Mouse (Mus musculus): Measurements from ENCODE around the gene Ccdc33. TPM values are rescaled to one million over a fixed set of nuclear protein-coding genes. Genes with fewer than 3 reads are reported as not detected.

Ccdc33 gene
- total and polyA plus RNA-seq, 2 experiments, result not detected

DNA sequence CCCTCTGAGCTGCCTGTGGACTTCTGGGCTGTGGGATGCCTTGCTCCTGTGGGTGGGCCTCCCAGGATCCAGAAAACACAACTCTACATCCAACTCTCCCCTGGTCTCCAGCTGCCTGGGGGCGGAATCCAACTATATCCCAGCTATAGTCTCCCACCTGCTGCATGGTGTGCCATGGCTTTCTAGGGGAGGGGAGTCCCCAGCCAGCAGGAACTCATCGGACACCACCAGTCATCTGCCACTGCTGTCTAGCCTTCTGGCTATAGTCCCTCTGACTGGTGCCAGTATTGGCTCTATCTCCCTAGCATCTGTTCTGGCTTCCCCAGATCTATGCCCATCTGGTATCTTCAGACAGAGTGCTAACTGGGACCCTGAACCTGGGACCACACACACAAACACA is 83.1 kb downstream of the Ccdc33 start:
- H3K9ac ChIP-seq (ENCODE audit: low read depth, low read length), result no peak overlapping the region
- H3K27me3 ChIP-seq (ENCODE audit: control insufficient read depth, insufficient read depth, low read length), result no peaks in the 10 kb centered on the region
- no peaks in the 10 kb centered on the region for H3K36me3 ChIP-seq (ENCODE audit: control insufficient read depth, insufficient read depth, low read length)
- H3K4me3 ChIP-seq (ENCODE audit: insufficient read depth, low read depth, low read length), result no peak overlapping the region
- TF ChIP-seq POLR2A (IDR thresholded peaks at IDR 0.05; ENCODE audit: extremely low read depth, insufficient read depth, low read length), result no peak
- no peak for TF ChIP-seq CTCF (IDR thresholded peaks at IDR 0.05; ENCODE audit: low read depth, low read length)
- no peaks in the 10 kb centered on the region for H3K79me2 ChIP-seq (ENCODE audit: control insufficient read depth, insufficient read depth, low read length)
- no peak for DNase-seq (ENCODE audit: extremely low read depth, low read depth, low spot score)
- H3K27ac ChIP-seq (replicated peaks; ENCODE audit: insufficient read depth, low read depth, low read length), result no peak overlapping the region
- H3K4me1 ChIP-seq (ENCODE audit: control insufficient read depth, insufficient read depth, low read length), result no peaks in the 10 kb centered on the region
- WGBS, result 79% methylated on average over 2 of the region's 2 CpGs

DNA sequence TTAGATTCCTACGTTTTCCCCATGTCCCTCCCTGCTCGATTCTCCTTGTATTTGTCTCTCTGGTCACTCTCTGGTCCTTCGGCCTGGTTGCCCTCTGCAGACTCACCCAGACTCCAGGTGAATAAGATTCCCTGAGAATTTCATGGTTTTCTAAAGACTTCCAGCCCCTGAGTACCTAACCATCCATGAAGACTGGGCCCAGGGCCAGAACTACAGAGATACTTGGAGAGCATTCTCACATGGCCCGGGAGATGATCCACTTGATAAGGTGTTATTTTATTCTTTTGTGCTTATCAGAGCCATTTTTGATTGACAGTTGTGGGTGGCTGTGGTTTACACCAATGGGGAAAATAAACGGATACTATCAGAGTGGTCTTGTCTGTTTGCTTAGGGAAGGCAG is 86.7 kb downstream of the Ccdc33 start:
- DNase-seq (ENCODE audit: extremely low read depth, low read depth, low spot score), result no peak
- Histone ChIP-seq H3K4me3 (ENCODE audit: insufficient read depth, low read depth, low read length) (no peak overlapping the region), H3K27me3 (ENCODE audit: control insufficient read depth, insufficient read depth, low read length) (no peaks in the 10 kb centered on the region), H3K36me3 (ENCODE audit: control insufficient read depth, insufficient read depth, low read length) (no peaks in the 10 kb centered on the region), H3K4me1 (ENCODE audit: control insufficient read depth, insufficient read depth, low read length) (no peaks in the 10 kb centered on the region), H3K79me2 (ENCODE audit: control insufficient read depth, insufficient read depth, low read length) (no peaks in the 10 kb centered on the region), H3K27ac (replicated peaks; ENCODE audit: insufficient read depth, low read depth, low read length) (no peak overlapping the region), H3K9ac (ENCODE audit: low read depth, low read length) (no peak overlapping the region)
- TF ChIP-seq POLR2A (IDR thresholded peaks at IDR 0.05; ENCODE audit: extremely low read depth, insufficient read depth, low read length) (no peak), CTCF (IDR thresholded peaks at IDR 0.05; ENCODE audit: low read depth, low read length) (no peak)
- WGBS, result 52% methylated on average over 5 of the region's 5 CpGs

DNA sequence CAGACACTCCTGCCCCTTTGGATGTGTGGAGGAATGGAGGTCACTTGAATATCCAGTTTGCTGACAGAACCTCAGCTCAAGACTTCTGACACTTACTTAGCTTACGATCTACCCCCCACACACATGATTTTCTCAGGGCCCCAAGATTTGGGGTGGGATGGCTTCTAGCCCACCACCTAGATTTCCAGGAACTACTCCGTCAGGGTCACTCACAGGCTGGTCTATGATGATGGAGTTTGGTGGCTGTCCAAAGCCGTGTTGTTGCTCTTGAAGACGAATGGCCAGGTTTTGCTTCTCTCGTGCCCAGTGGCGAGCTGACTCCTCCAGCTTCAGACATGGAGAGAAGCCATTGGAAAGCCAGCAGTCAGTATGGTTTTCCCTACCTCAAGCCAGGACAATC is 89.0 kb downstream of the Ccdc33 start:
- WGBS, result 86% methylated on average over 6 of the region's 6 CpGs
- no peaks in the 10 kb centered on the region for H3K27me3 ChIP-seq (ENCODE audit: control insufficient read depth, insufficient read depth, low read length)
- TF ChIP-seq CTCF (IDR thresholded peaks at IDR 0.05; ENCODE audit: low read depth, low read length), result no peak
- TF ChIP-seq POLR2A (IDR thresholded peaks at IDR 0.05; ENCODE audit: extremely low read depth, insufficient read depth, low read length), result no peak

DNA sequence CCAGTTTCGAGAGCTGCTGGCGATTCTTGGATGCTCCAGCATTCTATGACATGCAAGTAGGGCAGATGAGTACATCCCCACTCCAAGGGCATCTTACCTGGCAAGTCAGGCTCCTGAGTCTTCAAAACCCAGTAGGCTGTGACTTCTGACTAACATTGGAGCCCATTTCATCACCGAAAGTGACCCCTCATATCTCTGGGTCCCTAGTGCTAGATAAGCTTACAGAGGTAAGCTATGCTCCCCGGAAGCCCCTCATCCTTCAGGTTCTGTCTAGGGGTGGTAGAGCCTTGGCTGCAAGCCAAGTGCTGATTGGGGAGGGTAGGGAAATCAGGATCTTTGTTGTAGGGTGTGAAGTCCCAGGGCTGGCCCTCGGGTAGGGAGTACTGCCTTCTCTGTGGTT is 89.8 kb downstream of the Ccdc33 start:
- no peak overlapping the region for H3K4me3 ChIP-seq (ENCODE audit: insufficient read depth, low read depth, low read length)
- H3K36me3 ChIP-seq (ENCODE audit: control insufficient read depth, insufficient read depth, low read length), result no peaks in the 10 kb centered on the region
- H3K9ac ChIP-seq (ENCODE audit: low read depth, low read length), result no peak overlapping the region
- H3K79me2 ChIP-seq (ENCODE audit: control insufficient read depth, insufficient read depth, low read length), result no peaks in the 10 kb centered on the region
- TF ChIP-seq CTCF (IDR thresholded peaks at IDR 0.05; ENCODE audit: low read depth, low read length) (no peak), POLR2A (IDR thresholded peaks at IDR 0.05; ENCODE audit: extremely low read depth, insufficient read depth, low read length) (no peak)
- DNase-seq (ENCODE audit: extremely low read depth, low read depth, low spot score), result no peak
- WGBS, result 59% methylated on average over 5 of the region's 5 CpGs
- no peak overlapping the region for H3K27ac ChIP-seq (replicated peaks; ENCODE audit: insufficient read depth, low read depth, low read length)
- H3K4me1 ChIP-seq (ENCODE audit: control insufficient read depth, insufficient read depth, low read length), result no peaks in the 10 kb centered on the region
- H3K27me3 ChIP-seq (ENCODE audit: control insufficient read depth, insufficient read depth, low read length), result no peaks in the 10 kb centered on the region

More for the DNA sequence above, 89.0 kb downstream of the Ccdc33 start:
- H3K79me2 ChIP-seq (ENCODE audit: control insufficient read depth, insufficient read depth, low read length), result no peaks in the 10 kb centered on the region
- DNase-seq (ENCODE audit: extremely low read depth, low read depth, low spot score), result no peak
- H3K27ac ChIP-seq (replicated peaks; ENCODE audit: insufficient read depth, low read depth, low read length), result no peak overlapping the region
- no peaks in the 10 kb centered on the region for H3K4me1 ChIP-seq (ENCODE audit: control insufficient read depth, insufficient read depth, low read length)
- H3K4me3 ChIP-seq (ENCODE audit: insufficient read depth, low read depth, low read length), result no peak overlapping the region
- no peaks in the 10 kb centered on the region for H3K36me3 ChIP-seq (ENCODE audit: control insufficient read depth, insufficient read depth, low read length)
- no peak overlapping the region for H3K9ac ChIP-seq (ENCODE audit: low read depth, low read length)

DNA sequence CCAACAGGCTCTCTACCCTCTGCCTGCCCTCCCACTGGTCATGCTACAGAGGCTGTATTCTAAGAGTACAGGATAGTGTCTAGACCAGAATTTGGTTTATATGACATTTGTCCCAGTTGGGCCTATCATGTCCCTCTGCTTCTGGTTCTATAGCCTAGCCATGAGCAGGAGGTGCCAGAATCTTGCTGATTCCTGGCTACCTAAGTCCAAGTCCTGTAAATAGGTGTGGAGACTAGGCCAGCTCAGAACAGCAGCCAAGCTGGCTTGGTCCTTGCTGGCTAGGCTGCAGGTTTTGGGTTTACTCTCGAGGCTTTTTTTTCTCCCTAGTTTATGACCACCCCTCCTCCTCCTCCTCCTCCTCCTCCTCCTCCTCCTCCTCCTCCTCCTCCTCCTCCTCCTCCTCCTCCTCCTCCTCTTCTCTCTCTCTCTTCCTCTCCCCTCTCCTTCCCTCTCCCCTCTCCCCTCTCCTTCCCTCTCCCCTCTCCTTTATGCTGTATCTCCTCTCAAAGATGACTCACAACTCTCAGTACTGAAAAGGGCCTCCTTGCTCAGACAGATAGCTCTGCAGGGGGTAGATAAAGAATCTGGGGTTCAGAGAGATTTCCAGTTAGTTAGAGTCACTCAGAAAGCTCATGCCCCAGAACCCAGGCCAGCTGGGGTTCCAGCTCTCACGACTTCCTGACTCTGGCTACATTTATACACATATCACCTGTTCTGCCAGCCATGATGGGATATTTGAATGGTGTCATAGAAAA is 91.0 kb downstream of the Ccdc33 start:
- H3K36me3 ChIP-seq (ENCODE audit: control insufficient read depth, insufficient read depth, low read length), result no peaks in the 10 kb centered on the region
- no peak for TF ChIP-seq POLR2A (IDR thresholded peaks at IDR 0.05; ENCODE audit: extremely low read depth, insufficient read depth, low read length)
- TF ChIP-seq CTCF (IDR thresholded peaks at IDR 0.05; ENCODE audit: low read depth, low read length), result no peak
- no peak for DNase-seq (ENCODE audit: extremely low read depth, low read depth, low spot score)
- 51% methylated on average over 2 of the region's 2 CpGs for WGBS
- no peaks in the 10 kb centered on the region for H3K27me3 ChIP-seq (ENCODE audit: control insufficient read depth, insufficient read depth, low read length)
- H3K9ac ChIP-seq (ENCODE audit: low read depth, low read length), result no peak overlapping the region
- no peak overlapping the region for H3K27ac ChIP-seq (replicated peaks; ENCODE audit: insufficient read depth, low read depth, low read length)
- H3K79me2 ChIP-seq (ENCODE audit: control insufficient read depth, insufficient read depth, low read length), result no peaks in the 10 kb centered on the region
- no peaks in the 10 kb centered on the region for H3K4me1 ChIP-seq (ENCODE audit: control insufficient read depth, insufficient read depth, low read length)
- H3K4me3 ChIP-seq (ENCODE audit: insufficient read depth, low read depth, low read length), result no peak overlapping the region

DNA sequence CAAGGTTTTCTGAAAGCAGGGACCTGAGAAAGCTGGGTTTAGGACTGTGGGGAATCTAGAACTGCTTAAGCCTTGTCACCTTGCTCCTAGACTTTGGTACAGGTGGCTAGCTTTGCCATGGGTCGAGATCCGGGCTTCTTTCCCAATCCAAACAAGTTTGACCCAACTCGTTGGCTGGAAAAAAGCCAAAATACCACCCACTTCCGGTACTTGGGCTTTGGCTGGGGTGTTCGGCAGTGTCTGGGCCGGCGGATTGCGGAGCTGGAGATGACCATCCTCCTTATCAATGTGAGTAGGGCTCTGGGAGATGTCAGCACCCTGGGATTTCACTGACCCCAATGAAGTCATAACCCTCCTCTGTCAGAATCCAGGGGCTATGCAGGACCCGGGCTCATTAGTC is 92.6 kb downstream of the Ccdc33 start:
- Histone ChIP-seq H3K4me1 (ENCODE audit: control insufficient read depth, insufficient read depth, low read length) (no peaks in the 10 kb centered on the region), H3K27ac (replicated peaks; ENCODE audit: insufficient read depth, low read depth, low read length) (no peak overlapping the region), H3K79me2 (ENCODE audit: control insufficient read depth, insufficient read depth, low read length) (no peaks in the 10 kb centered on the region), H3K9ac (ENCODE audit: low read depth, low read length) (no peak overlapping the region), H3K27me3 (ENCODE audit: control insufficient read depth, insufficient read depth, low read length) (no peaks in the 10 kb centered on the region), H3K4me3 (ENCODE audit: insufficient read depth, low read depth, low read length) (no peak overlapping the region), H3K36me3 (ENCODE audit: control insufficient read depth, insufficient read depth, low read length) (no peaks in the 10 kb centered on the region)
- 60% methylated on average over 9 of the region's 9 CpGs for WGBS
- no peak for DNase-seq (ENCODE audit: extremely low read depth, low read depth, low spot score)
- no peak for TF ChIP-seq POLR2A (IDR thresholded peaks at IDR 0.05; ENCODE audit: extremely low read depth, insufficient read depth, low read length)
- no peak for TF ChIP-seq CTCF (IDR thresholded peaks at IDR 0.05; ENCODE audit: low read depth, low read length)
